Mouse (Mus musculus) stomach, embryonic 16.5 days (tissue): Measurements from ENCODE around the gene Gucd1. TPM values are rescaled to one million over a fixed set of nuclear protein-coding genes. Genes with fewer than 3 reads are reported as not detected.
A peak's percentile ranks its signal among the peaks of the same experiment; 100 is the strongest.
"Not testable (repeated sequence)": the region's sequence is repeated elsewhere in the genome, so short reads cannot be mapped to it uniquely, and the experiment has no call there.

Source experiments
- ATAC-seq: fragments of 200-750 bp; cut with Nextera tagmentation; 2 replicates; pipeline ENCODE4 v1.8.0; 2017; ENCODE audit warnings: moderate number of reproducible peaks, moderate TSS enrichment; ENCODE audit not compliant: insufficient read depth, low FRiP score
- H3K27ac ChIP-seq: fragments of 300-500 bp; sonication (generic); 2 replicates; pipeline ENCODE4 v1.5.1; 2014; ENCODE audit warnings: low read length
- H3K27me3 ChIP-seq: fragments of 300-500 bp; sonication (generic); 2 replicates; pipeline ENCODE4 v1.6.1; 2014; ENCODE audit warnings: low read length, control low read depth, mixed read lengths; ENCODE audit not compliant: control insufficient read depth, insufficient read depth
- H3K36me3 ChIP-seq: fragments of 300-500 bp; sonication (generic); 2 replicates; pipeline ENCODE4 v1.6.1; 2014; ENCODE audit warnings: low read length; ENCODE audit not compliant: control insufficient read depth, insufficient read depth
- H3K4me1 ChIP-seq: fragments of 300-500 bp; sonication (generic); 2 replicates; pipeline ENCODE4 v1.6.1; 2014; ENCODE audit warnings: low read length, control low read depth, mixed read lengths; ENCODE audit not compliant: control insufficient read depth, insufficient read depth
- H3K4me2 ChIP-seq: fragments of 300-500 bp; sonication (generic); 2 replicates; pipeline ENCODE4 v1.6.1; 2014; ENCODE audit warnings: low read depth, low read length, mixed read lengths
- H3K4me3 ChIP-seq: fragments of 300-500 bp; sonication (generic); replicated peaks from 2 replicates; pipeline ENCODE4 v1.5.1; 2014; ENCODE audit warnings: mild to moderate bottlenecking, low read length
- H3K9ac ChIP-seq: fragments of 300-500 bp; sonication (generic); 2 replicates; pipeline ENCODE4 v1.6.1; 2014; ENCODE audit warnings: low read length
- H3K9me3 ChIP-seq: fragments of 300-500 bp; sonication (generic); replicated peaks from 2 replicates; pipeline ENCODE4 v1.6.1; 2016; ENCODE audit warnings: low read length, control low read depth; ENCODE audit not compliant: control insufficient read depth
- WGBS: fragments of 180-500 bp; shearing (Covaris S2); extraction: QIAGEN DNeasy Blood & Tissue Kit; methylation state at CpG from one replicate; pipeline ENCODE4 v1.1.7; 2014; 5-methylcytosine and 5-hydroxymethylcytosine counted together
- polyA plus RNA-seq: library from polyadenylated mRNA; unstranded; fragments of >200 nt; fragmentation: Nextera tagmentation; extraction: Ambion mirVana; gene quantifications from 2 replicates; pipeline ENCODE4 v1.2.1, GENCODE M21; 2015

The Gucd1 gene
- polyA plus RNA-seq: 24.7 and 26.7 TPM in 2 replicates

DNA sequence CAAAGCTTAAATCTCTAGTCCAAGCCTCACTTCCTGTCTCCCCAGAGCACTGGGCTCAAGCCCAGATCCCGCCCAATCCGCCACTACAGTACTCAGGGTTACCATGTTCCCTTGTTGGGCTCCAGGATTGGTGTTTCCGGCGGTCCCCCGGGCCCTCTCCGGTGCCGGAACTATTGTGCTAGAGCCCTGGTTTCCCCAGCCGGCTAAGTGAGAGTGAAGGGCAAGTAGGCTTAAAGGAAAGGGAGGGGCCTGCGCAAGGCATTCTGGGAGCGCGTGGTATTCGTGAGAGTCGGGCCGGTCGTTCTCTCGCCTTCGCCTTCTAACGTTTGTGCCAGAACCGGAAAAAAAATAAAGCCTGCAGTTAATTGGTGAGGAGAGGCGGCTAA is at the start of gene Gucd1:
Gene Gucd1, minus strand, starts transcription at position 215 of the 386 bp plus-strand sequence.
- Histone ChIP-seq H3K9ac (peak within 1 kb of the TSS; percentile 99), H3K36me3 (no peaks in the 10 kb centered on the region; the same call in 1 of the 2 replicates), H3K9me3 (no peaks in the 10 kb centered on the region), H3K4me2 (peak within 1 kb of the TSS; percentile 88), H3K4me1 (peaks cover 27% of the 10 kb centered on the region), H3K4me3 (peak within 1 kb of the TSS; percentile 97), H3K27me3 (no peaks in the 10 kb centered on the region), H3K27ac (peak within 1 kb of the TSS; percentile 97)
- under 1% methylated on average over 20 of the region's 20 CpGs for WGBS
- peak; percentile 91 for ATAC-seq

DNA sequence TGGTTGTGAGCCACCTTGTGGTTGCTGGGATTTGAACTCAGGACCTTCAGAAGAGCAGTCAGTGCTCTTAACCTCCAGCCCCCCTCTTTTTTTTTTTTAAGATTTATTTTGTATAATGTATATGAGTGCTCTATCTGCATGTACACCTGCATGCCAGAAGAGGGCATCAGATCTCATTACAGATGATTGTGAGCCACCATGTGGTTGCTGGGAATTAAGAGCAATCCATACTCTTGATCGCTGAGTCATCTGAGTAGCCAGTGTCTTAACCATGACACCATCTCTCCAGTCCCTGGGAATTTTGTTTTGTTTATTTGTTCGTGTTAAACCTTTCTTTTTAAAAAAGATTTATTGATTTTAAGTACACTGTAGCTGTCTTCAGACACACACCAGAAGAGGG is 49.0 kb upstream of the Gucd1 start:
- H3K27ac ChIP-seq, H3K9me3 ChIP-seq, H3K4me2 ChIP-seq, H3K36me3 ChIP-seq, H3K27me3 ChIP-seq, H3K4me3 ChIP-seq, ATAC-seq, H3K4me1 ChIP-seq, H3K9ac ChIP-seq: not testable (repeated sequence)
- WGBS: 78% methylated on average over 2 of the region's 2 CpGs

DNA sequence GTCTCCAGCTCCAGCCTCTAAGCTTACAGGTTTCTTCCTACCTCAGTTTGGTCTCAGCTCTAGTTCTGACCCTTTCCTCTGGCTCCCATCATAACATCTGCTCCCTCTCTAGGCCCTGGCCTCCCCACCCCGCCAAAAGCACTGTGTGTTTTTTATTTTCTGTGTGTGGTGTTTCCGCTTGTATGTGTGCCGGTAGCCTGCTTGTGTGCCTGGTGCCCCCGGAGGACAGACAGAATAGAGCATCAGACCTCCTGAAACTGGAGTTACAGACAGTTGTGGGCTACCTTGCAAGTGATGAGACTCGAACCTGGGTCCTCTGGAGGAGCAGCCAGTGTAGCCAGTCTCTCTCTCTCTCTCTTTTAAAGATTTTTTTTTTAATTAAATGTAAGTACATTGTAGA is 48.5 kb upstream of the Gucd1 start:
- 74% methylated on average over 5 of the region's 5 CpGs for WGBS
- Histone ChIP-seq H3K9me3 (no peaks in the 10 kb centered on the region), H3K27ac (0 out of 2 replicates have a peak overlapping the region, but pooled peaks have one; percentile 42), H3K36me3 (no peaks in the 10 kb centered on the region), H3K27me3 (peaks cover 5% of the 10 kb centered on the region), H3K4me2 (no peak overlapping the region), H3K4me1 (peaks cover 3% of the 10 kb centered on the region; the same call in 1 of the 2 replicates), H3K4me3 (no peak overlapping the region), H3K9ac (no peak overlapping the region)
- no peak for ATAC-seq

DNA sequence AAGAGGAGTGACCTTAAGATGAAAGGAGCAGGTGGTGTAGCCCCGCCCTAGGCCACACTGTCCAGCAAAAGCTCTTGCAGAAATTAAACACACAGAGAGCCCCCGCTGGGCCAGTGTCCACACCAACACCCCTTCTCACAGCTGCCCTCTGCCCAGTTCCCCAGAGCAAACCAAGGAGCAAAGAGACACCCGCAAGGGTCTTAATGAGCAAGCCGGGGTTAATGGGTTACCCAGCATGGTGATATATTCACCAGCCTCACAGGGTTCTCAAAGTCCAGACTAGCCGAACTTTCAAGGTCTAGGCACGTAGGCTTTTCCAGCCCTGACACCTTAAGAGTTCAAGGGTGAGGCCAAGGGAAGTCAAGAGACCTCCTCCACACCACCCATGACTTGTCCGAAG is 48.1 kb upstream of the Gucd1 start:
- H3K4me2 ChIP-seq: no peak overlapping the region

DNA sequence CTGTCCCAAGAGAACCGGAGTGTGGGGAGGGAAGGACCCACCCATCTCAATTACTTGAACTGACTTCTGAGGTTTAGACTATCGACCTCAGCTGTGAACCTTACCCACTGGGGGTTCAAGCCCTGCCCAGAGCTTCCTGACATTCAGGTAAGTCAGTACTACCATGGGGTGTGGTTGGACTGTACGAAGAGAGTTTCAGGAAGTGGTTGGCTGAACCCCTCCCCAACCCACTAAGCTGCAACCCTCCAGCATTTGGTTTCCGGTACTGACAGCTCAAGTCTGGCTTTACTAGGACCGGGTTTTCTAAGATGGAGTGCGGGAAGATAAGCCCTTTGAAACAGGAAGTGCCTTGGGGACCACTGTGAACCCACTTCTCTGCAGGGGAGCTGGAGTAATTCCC is 47.7 kb upstream of the Gucd1 start:
- no peaks in the 10 kb centered on the region for H3K9me3 ChIP-seq
- H3K36me3 ChIP-seq: no peaks in the 10 kb centered on the region
- peaks cover 14% of the 10 kb centered on the region for H3K27me3 ChIP-seq
- peak overlapping the region; percentile 23; the same call in 1 of the 2 replicates for H3K27ac ChIP-seq
- peak; percentile 23; the same call in 1 of the 2 replicates for ATAC-seq
- no peak overlapping the region for H3K4me3 ChIP-seq
- peaks cover 3% of the 10 kb centered on the region for H3K4me1 ChIP-seq
- no peak overlapping the region for H3K9ac ChIP-seq
- 58% methylated on average over 6 of the region's 6 CpGs for WGBS
- no peak overlapping the region for H3K4me2 ChIP-seq

More for the DNA sequence above, 48.1 kb upstream of the Gucd1 start:
- Histone ChIP-seq H3K9ac (no peak overlapping the region), H3K27me3 (peaks cover 9% of the 10 kb centered on the region), H3K27ac (peak overlapping the region; percentile 42; the same call in 1 of the 2 replicates), H3K4me3 (no peak overlapping the region), H3K4me1 (peaks cover 3% of the 10 kb centered on the region; the same call in 1 of the 2 replicates), H3K9me3 (no peaks in the 10 kb centered on the region), H3K36me3 (no peaks in the 10 kb centered on the region)
- WGBS: 60% methylated on average over 7 of the region's 7 CpGs
- ATAC-seq: peak; percentile 34; the same call in 1 of the 2 replicates

DNA sequence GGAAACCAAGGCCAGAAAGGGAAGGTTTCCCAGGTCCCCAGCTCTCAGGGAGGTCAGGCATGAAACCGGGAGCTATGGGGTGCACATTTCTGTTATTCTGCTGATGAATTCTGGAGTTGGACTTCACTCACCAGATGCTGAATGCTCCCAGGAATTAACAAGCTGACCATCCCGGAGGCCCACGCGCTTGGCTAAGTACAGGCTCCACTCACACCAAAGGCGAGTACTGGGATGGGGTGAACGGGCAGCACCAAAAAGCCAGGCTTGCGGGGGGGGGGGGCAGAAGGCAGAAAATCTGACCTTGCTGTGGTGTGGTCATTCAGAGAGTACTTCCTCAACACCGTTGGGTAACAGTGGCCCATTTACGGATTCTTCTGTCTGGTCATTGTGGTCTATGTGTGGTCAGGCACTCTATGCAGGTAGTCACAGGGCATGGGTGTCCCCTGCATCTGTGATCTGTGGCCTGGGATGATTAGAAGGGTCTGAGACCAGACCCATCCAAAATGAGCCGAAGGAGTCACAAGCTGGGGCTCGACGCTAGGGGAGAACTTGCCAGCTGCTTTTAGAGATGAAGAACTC is 47.0 kb upstream of the Gucd1 start:
- H3K36me3 ChIP-seq: no peaks in the 10 kb centered on the region
- H3K9me3 ChIP-seq: no peaks in the 10 kb centered on the region
- WGBS: 82% methylated on average over 12 of the region's 12 CpGs
- peaks cover 4% of the 10 kb centered on the region for H3K4me1 ChIP-seq
- no peak overlapping the region for H3K9ac ChIP-seq
- H3K4me2 ChIP-seq: no peak overlapping the region
- H3K4me3 ChIP-seq: no peak overlapping the region
- peaks cover 20% of the 10 kb centered on the region for H3K27me3 ChIP-seq
- H3K27ac ChIP-seq: no peak overlapping the region
- ATAC-seq: no peak

DNA sequence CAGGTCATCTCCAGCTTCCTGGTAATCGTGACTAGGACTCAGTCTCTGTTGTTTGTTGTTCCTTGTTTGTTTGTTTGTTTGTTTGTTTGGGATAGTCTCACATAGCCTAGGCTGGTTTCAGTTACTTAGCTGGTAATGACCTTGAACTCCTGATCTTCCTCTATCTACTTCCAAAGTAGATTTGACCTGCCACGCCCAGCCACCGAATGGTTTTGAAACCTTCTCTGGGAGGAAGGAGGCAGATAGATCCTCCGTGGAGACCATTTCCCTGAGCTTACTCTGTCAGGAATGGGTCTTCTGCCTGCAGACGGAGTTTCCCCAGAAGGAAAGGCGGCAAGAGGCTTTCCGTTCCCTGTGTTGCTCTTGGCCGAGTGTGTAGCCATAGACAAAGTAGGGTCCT is 44.8 kb upstream of the Gucd1 start:
- WGBS: 81% methylated on average over 8 of the region's 8 CpGs
- Histone ChIP-seq H3K4me1 (peaks cover 14% of the 10 kb centered on the region), H3K36me3 (no peaks in the 10 kb centered on the region), H3K9me3 (no peaks in the 10 kb centered on the region), H3K27ac (no peak overlapping the region), H3K4me3 (no peak overlapping the region), H3K9ac (no peak overlapping the region), H3K27me3 (peaks cover 36% of the 10 kb centered on the region), H3K4me2 (no peak overlapping the region)
- ATAC-seq: no peak

DNA sequence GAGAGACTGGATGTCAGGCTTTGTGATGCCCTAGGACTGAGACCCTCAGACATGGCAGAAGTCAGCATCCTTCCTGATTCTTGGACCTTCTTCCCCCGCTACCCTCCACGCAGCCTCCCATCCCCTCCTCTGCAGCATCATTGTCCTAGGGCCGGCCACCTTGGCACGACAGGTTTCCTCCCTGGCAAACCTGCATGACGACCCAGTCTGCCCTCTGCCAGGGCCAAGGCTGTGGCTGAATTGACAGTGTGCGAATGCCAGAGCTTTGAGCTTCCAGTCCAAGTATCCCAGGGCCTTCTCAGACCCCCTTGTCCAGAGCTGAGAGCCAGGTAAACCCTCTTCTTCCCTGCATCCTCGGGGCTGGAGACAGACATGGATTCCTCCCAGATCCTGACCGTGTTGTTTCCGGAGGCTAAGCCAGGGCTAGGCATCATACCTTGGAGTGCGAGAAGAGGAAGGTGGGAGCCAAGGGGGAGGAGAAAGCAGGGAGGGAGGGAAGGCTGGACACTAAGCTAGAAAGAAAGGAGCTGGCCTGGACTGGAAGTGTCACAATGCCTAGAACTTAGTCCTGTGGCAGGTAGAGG is 43.4 kb upstream of the Gucd1 start, which contains the start of gene Ggt1:
Gene Ggt1, plus strand, starts transcription at position 534 of the 584 bp plus-strand sequence.
- H3K9me3 ChIP-seq: no peaks in the 10 kb centered on the region
- no peak for ATAC-seq
- H3K4me2 ChIP-seq: peak within 1 kb of the TSS; percentile 99
- WGBS: 63% methylated on average over 10 of the region's 10 CpGs
- H3K4me1 ChIP-seq: peaks cover 14% of the 10 kb centered on the region
- no peaks in the 10 kb centered on the region for H3K36me3 ChIP-seq
- H3K27me3 ChIP-seq: peaks cover 36% of the 10 kb centered on the region
- peak within 1 kb of the TSS; percentile 75 for H3K9ac ChIP-seq
- H3K4me3 ChIP-seq: peak within 1 kb of the TSS; percentile 59; the same call in 1 of the 2 replicates
- no peak within 1 kb of the TSS for H3K27ac ChIP-seq

DNA sequence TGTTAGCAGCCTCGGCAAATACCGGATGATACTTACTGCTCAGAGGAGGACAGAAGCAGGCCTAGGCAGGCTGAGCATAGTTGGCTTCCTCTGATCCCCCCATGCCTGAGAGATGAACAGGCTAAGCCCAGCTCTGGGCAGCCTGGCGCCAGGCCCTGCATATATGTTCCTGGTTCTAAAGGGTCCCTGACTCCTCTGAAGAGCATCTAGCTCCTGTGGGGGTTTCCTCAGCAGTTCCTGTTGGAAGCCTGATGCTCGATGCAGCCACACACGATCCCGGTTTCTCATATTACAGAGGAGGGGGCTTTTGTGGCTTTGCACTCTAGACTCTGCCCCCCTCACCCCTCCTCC is 42.8 kb upstream of the Gucd1 start:
- peaks cover 11% of the 10 kb centered on the region for H3K4me1 ChIP-seq
- peak overlapping the region; percentile 59 for H3K4me3 ChIP-seq
- H3K9ac ChIP-seq: peak overlapping the region; percentile 75
- no peaks in the 10 kb centered on the region for H3K36me3 ChIP-seq
- ATAC-seq: no peak
- peak overlapping the region; percentile 99 for H3K4me2 ChIP-seq
- H3K27me3 ChIP-seq: peaks cover 36% of the 10 kb centered on the region
- H3K9me3 ChIP-seq: no peaks in the 10 kb centered on the region
- WGBS: 25% methylated on average over 6 of the region's 6 CpGs
- no peak overlapping the region for H3K27ac ChIP-seq
